Mouse (Mus musculus) olfactory bulb, adult 2 months (tissue): ENCODE results near the gene Gm17334.

Experiments used
- CTCF ChIP-seq: fragments of 200-500 bp; IDR thresholded peaks from 2 replicates; pipeline ENCODE4 v1.5.1; 2012; ENCODE audit warnings: low read depth, mild to moderate bottlenecking, low read length, moderate library complexity; ENCODE audit not compliant: insufficient read depth
- POLR2A ChIP-seq: fragments of 200-500 bp; IDR thresholded peaks from 2 replicates; pipeline ENCODE4 v1.6.1; 2012; ENCODE audit warnings: mild to moderate bottlenecking, low read depth, low read length, moderate library complexity; ENCODE audit not compliant: insufficient read depth

DNA sequence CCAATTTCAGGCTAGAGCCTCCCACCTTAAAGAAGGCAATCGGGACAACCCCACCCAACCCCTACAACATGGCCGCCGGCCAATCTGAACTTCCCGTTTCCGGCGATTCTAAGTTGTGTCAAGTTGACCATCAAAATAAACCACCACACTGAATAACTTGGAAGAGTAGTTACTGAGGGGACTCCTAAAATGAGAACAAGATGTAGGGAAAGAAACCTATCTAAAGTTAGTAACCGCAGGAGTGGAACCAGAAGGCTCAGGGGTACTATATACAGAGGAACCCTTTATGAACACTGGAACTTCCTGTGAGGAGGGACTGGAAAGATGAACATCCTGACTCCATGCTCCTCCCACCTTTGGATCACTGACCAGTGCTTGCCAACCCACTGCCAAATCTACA is 41.5 kb downstream of the Gm17334 start:
- TF ChIP-seq POLR2A (no peak), CTCF (no peak)
